Mouse (Mus musculus) c-Kit-negative CD71-positive TER-119-positive erythroid progenitor cells, embryonic 14.5 days (primary cell): ENCODE results near the gene Rps6kb1.

Source experiments
- DNase-seq: peaks from one replicate; pipeline ENCODE4 v3.0.0-alpha.2; 2013; ENCODE audit warnings: low read depth, low spot score

Gene Rps6kb1

GRCm38 (mm10) chr11:86581250-86581753 is 36.7 kb upstream of the Rps6kb1 start:
- peak; percentile 50 for DNase-seq

- no peak for DNase-seq
Observed at GRCm38 (mm10) chr11:86580319-86581113, 35.9 kb upstream of the Rps6kb1 start.

GRCm38 (mm10) chr11:86579731-86580318 is 35.2 kb upstream of the Rps6kb1 start:
- no peak for DNase-seq

GRCm38 (mm10) chr11:86578809-86579730 is 34.5 kb upstream of the Rps6kb1 start:
- DNase-seq: no peak

- no peak for DNase-seq
Observed at GRCm38 (mm10) chr11:86578106-86578808, 33.7 kb upstream of the Rps6kb1 start.

GRCm38 (mm10) chr11:86577231-86577630 is 32.6 kb upstream of the Rps6kb1 start:
- DNase-seq: no peak

GRCm38 (mm10) chr11:86575632-86576378 is 31.2 kb upstream of the Rps6kb1 start:
- DNase-seq: no peak

- DNase-seq: no peak
Observed at GRCm38 (mm10) chr11:86574408-86574807, 29.8 kb upstream of the Rps6kb1 start.

GRCm38 (mm10) chr11:86573646-86574231 is 29.1 kb upstream of the Rps6kb1 start:
- no peak for DNase-seq

- DNase-seq: no peak
Observed at GRCm38 (mm10) chr11:86572623-86573022, 28.0 kb upstream of the Rps6kb1 start.

GRCm38 (mm10) chr11:86571871-86572270 is 27.3 kb upstream of the Rps6kb1 start:
- DNase-seq: no peak

GRCm38 (mm10) chr11:86571047-86571855 is 26.6 kb upstream of the Rps6kb1 start:
- no peak for DNase-seq

GRCm38 (mm10) chr11:86570261-86570746 is 25.7 kb upstream of the Rps6kb1 start:
- DNase-seq: no peak

GRCm38 (mm10) chr11:86568425-86568824 is 23.8 kb upstream of the Rps6kb1 start:
- DNase-seq: peak; percentile 38

- DNase-seq: no peak
Observed at GRCm38 (mm10) chr11:86558258-86558657, 13.7 kb upstream of the Rps6kb1 start.

GRCm38 (mm10) chr11:86553525-86553924 is 8.9 kb upstream of the Rps6kb1 start:
- no peak for DNase-seq

- no peak for DNase-seq
Observed at GRCm38 (mm10) chr11:86547412-86547811, 2.8 kb upstream of the Rps6kb1 start.

- DNase-seq: peak; percentile 37
Observed at GRCm38 (mm10) chr11:86545556-86545955, 951 bp upstream of the Rps6kb1 start.
